Mouse (Mus musculus) liver, adult 2 months (tissue): ENCODE measurements at regions not wholly inside any gene's neighbourhood (a gene's known extent, or its start where the extent isn't known, plus 50 kb on each side); places are given as distances from the start of the nearest gene placed in this dataset.

Source experiments
- DNase-seq: peaks from one replicate; pipeline ENCODE4 v3.0.0-alpha.2; 2011; ENCODE audit warnings: low read depth, low spot score; ENCODE audit errors: extremely low read depth
- H3K27ac ChIP-seq: fragments of 200-500 bp; replicated peaks from 2 replicates; pipeline ENCODE4 v1.5.1; 2012; ENCODE audit warnings: low read depth, mild to moderate bottlenecking, control low read depth, inconsistent platforms, low read length; ENCODE audit not compliant: insufficient read depth
- H3K27me3 ChIP-seq: fragments of 200-500 bp; 2 replicates; pipeline ENCODE4 v1.6.1; 2012; ENCODE audit warnings: mild to moderate bottlenecking, moderate library complexity, low read length, inconsistent platforms; ENCODE audit not compliant: control insufficient read depth, insufficient read depth
- H3K36me3 ChIP-seq: fragments of 200-500 bp; 2 replicates; pipeline ENCODE4 v1.6.1; 2012; ENCODE audit warnings: low read length, inconsistent platforms; ENCODE audit not compliant: control insufficient read depth, insufficient read depth
- H3K4me1 ChIP-seq: fragments of 200-500 bp; 2 replicates; pipeline ENCODE4 v1.6.1; 2011; ENCODE audit warnings: low read length; ENCODE audit not compliant: control insufficient read depth, insufficient read depth
- H3K4me3 ChIP-seq: fragments of 200-500 bp; 2 replicates; pipeline ENCODE4 v1.5.1; 2011; ENCODE audit warnings: low read depth, mild to moderate bottlenecking, control low read depth, low read length, moderate library complexity; ENCODE audit not compliant: insufficient read depth
- H3K79me2 ChIP-seq: fragments of 200-500 bp; 2 replicates; pipeline ENCODE4 v1.6.1; 2012; ENCODE audit warnings: inconsistent platforms, mild to moderate bottlenecking, low read length, moderate library complexity; ENCODE audit not compliant: control insufficient read depth, insufficient read depth
- H3K9ac ChIP-seq: fragments of 200-500 bp; 2 replicates; pipeline ENCODE4 v1.6.1; 2012; ENCODE audit warnings: low read depth, mild to moderate bottlenecking, control low read depth, inconsistent platforms, low read length
- CTCF ChIP-seq: fragments of 200-500 bp; IDR thresholded peaks from 2 replicates; pipeline ENCODE4 v1.5.1; 2011; ENCODE audit warnings: low read depth, low read length, control low read depth
- POLR2A ChIP-seq: fragments of 200-500 bp; IDR thresholded peaks from 2 replicates; pipeline ENCODE4 v1.6.1; 2011; ENCODE audit warnings: low read length, control low read depth; ENCODE audit not compliant: insufficient read depth; ENCODE audit errors: extremely low read depth
- WGBS: fragments of 180-500 bp; shearing (Covaris S2); methylation state at CpG from one replicate; pipeline ENCODE4 v1.1.7; 2018; 5-methylcytosine and 5-hydroxymethylcytosine counted together

- TF ChIP-seq POLR2A (no peak), CTCF (no peak)
- Histone ChIP-seq H3K27me3 (no peaks in the 10 kb centered on the region), H3K4me3 (no peak overlapping the region), H3K9ac (no peak overlapping the region), H3K36me3 (peaks cover 8% of the 10 kb centered on the region; the same call in 1 of the 2 replicates), H3K27ac (peak overlapping the region; percentile 33; the same call in 1 of the 2 replicates), H3K79me2 (peaks cover 28% of the 10 kb centered on the region; the same call in 1 of the 2 replicates), H3K4me1 (peaks cover 33% of the 10 kb centered on the region)
- no peak for DNase-seq
- WGBS: 81% methylated on average over 9 of the region's 9 CpGs
These were observed 138.4 kb upstream of the Klf14 start for GRCm38 (mm10) chr6:31097254-31097653.

- TF ChIP-seq POLR2A (no peak), CTCF (no peak)
- DNase-seq: no peak
- H3K4me3 ChIP-seq: no peak overlapping the region
- WGBS: 95% methylated on average over 5 of the region's 5 CpGs
- peaks cover 34% of the 10 kb centered on the region; the same call in 1 of the 2 replicates for H3K79me2 ChIP-seq
- H3K9ac ChIP-seq: no peak overlapping the region
- no peak overlapping the region for H3K27ac ChIP-seq
- H3K36me3 ChIP-seq: peaks cover 8% of the 10 kb centered on the region; the same call in 1 of the 2 replicates
- H3K27me3 ChIP-seq: no peaks in the 10 kb centered on the region
- H3K4me1 ChIP-seq: peaks cover 28% of the 10 kb centered on the region
These were observed 139.2 kb upstream of the Klf14 start for GRCm38 (mm10) chr6:31098106-31098505.

GRCm38 (mm10) chr6:31100084-31100579 is 141.3 kb upstream of the Klf14 start:
- 18% methylated on average over 12 of the region's 12 CpGs for WGBS
- H3K4me1 ChIP-seq: peaks cover 27% of the 10 kb centered on the region
- TF ChIP-seq CTCF (no peak), POLR2A (no peak)
- no peak overlapping the region for H3K4me3 ChIP-seq
- no peak overlapping the region for H3K9ac ChIP-seq
- peak; percentile 97 for DNase-seq
- peaks cover 10% of the 10 kb centered on the region; the same call in 1 of the 2 replicates for H3K36me3 ChIP-seq
- H3K27ac ChIP-seq: peak overlapping the region; percentile 17
- H3K27me3 ChIP-seq: no peaks in the 10 kb centered on the region
- peaks cover 37% of the 10 kb centered on the region; the same call in 1 of the 2 replicates for H3K79me2 ChIP-seq

GRCm38 (mm10) chr6:31100749-31101148 is 141.9 kb upstream of the Klf14 start:
- 59% methylated on average over 5 of the region's 5 CpGs for WGBS
- no peak for DNase-seq
- Histone ChIP-seq H3K27me3 (no peaks in the 10 kb centered on the region), H3K9ac (no peak overlapping the region; the same call in 1 of the 2 replicates), H3K4me1 (peaks cover 27% of the 10 kb centered on the region), H3K36me3 (peaks cover 8% of the 10 kb centered on the region; the same call in 1 of the 2 replicates), H3K79me2 (peaks cover 36% of the 10 kb centered on the region; the same call in 1 of the 2 replicates), H3K27ac (peak overlapping the region; percentile 17), H3K4me3 (no peak overlapping the region)
- TF ChIP-seq CTCF (0 out of 2 replicates have a peak, but pooled peaks have one; percentile 24), POLR2A (no peak)

- TF ChIP-seq POLR2A (no peak), CTCF (no peak)
- no peaks in the 10 kb centered on the region for H3K27me3 ChIP-seq
- peaks cover 7% of the 10 kb centered on the region; the same call in 1 of the 2 replicates for H3K36me3 ChIP-seq
- H3K4me1 ChIP-seq: peaks cover 27% of the 10 kb centered on the region
- peaks cover 53% of the 10 kb centered on the region for H3K79me2 ChIP-seq
- DNase-seq: peak; percentile 77
- no peak overlapping the region for H3K4me3 ChIP-seq
- no peak overlapping the region for H3K9ac ChIP-seq
- 36% methylated on average over 10 of the region's 10 CpGs for WGBS
- H3K27ac ChIP-seq: peak overlapping the region; percentile 54
These were observed 147.4 kb upstream of the Klf14 start for GRCm38 (mm10) chr6:31106144-31106836.

- H3K79me2 ChIP-seq: peaks cover 55% of the 10 kb centered on the region
- H3K4me1 ChIP-seq: peaks cover 30% of the 10 kb centered on the region
- TF ChIP-seq CTCF: no peak
- no peak for TF ChIP-seq POLR2A
- H3K4me3 ChIP-seq: no peak overlapping the region
- H3K27ac ChIP-seq: 0 out of 2 replicates have a peak overlapping the region, but pooled peaks have one; percentile 30
- peaks cover 7% of the 10 kb centered on the region; the same call in 1 of the 2 replicates for H3K36me3 ChIP-seq
- DNase-seq: no peak
- no peak overlapping the region for H3K9ac ChIP-seq
- 74% methylated on average over 10 of the region's 10 CpGs for WGBS
- H3K27me3 ChIP-seq: no peaks in the 10 kb centered on the region
These were observed 148.0 kb upstream of the Klf14 start for GRCm38 (mm10) chr6:31106856-31107359.
